Mouse (Mus musculus) heart, postnatal 10 days (tissue): ENCODE data around the gene Evi5l. TPM values are rescaled to one million over a fixed set of nuclear protein-coding genes. Genes with fewer than 3 reads are reported as not detected.

Source experiments
- DNase-seq, 2 experiments: peaks; one replicate each; pipeline ENCODE4 v3.0.0; 2021
- intact Hi-C: fragments of 180-260 bp; cut with DNase I; formaldehyde crosslinking; loops from one replicate; pipeline ENCODE4 v1.15.1; 2025
- total RNA-seq, 2 experiments: library from RNA; stranded (reverse); gene quantifications; 2 replicates each; pipeline ENCODE4 v1.2.3; 2021

The Evi5l gene
- total RNA-seq, 2 experiments from 2014 or later, result 23.6 to 24.2 TPM

GRCm38 (mm10) chr8:4258678-4259077 is 92.3 kb downstream of the Evi5l start:
- DNase-seq, result no peak
- intact Hi-C loops, result loop anchor here (2.0 to 10.0 kb wide), 2 partner anchors 118 to 634 kb away; partner anchors contain the start of genes Pcp2, Pet100 and Xab2

DNA sequence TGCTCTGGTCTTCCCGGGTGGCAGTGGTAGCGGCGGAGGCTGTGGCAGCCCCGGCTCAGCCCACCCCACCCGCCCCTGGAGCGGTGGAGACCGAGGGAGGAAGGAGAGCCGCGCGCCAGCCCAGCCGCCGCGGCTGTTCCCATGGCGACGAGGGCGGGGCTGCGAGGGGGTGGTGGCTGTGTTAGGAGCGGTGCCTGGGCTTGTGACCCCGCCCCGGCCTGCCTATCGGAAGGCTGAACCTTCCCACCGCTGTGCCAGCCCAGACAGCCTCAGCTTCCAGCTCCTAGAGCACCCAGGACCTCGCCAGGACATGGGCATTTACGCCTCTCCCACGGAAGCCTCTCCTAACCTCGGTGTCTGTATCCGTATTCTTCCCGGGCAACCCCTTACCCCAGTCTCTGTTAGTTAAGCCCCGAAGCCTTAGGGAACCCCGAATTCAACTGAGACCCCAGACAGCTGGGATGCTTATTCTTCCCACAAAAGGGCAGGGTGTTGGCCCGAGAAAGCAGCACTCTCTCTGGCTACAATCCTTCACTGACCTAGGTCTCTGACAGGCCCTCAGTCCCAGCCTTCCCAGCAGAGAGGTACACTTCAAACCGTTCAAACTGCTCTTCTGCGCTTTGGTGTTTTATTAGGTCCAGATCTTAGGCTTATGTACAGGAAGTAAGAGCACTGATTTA is 92.9 kb downstream of the Evi5l start, which contains the start of gene Ctxn1:
Ctxn1 (minus strand) TSS at position 150 of the 680 bp plus-strand sequence.
- intact Hi-C loops, result loop anchor here (2.0 to 10.0 kb wide), 2 partner anchors 118 to 634 kb away; partner anchors contain the start of genes Pcp2, Pet100 and Xab2
- peak; percentile 96 for DNase-seq

- intact Hi-C loops, result loop anchor here (2.0 to 10.0 kb wide), 2 partner anchors 119 to 635 kb away; partner anchors contain the start of genes Pcp2, Pet100 and Xab2
- no peak for DNase-seq
Observed at GRCm38 (mm10) chr8:4259805-4260170, 93.4 kb downstream of the Evi5l start.

Other genes with a start within 250 kb of the Evi5l start
- gene Cd209b, start 239.7 kb upstream of the Evi5l start, total RNA-seq, result not detected
- gene Cd209c, start 211.8 kb upstream of the Evi5l start, total RNA-seq, result not detected
- gene Cd209f, start 60.7 kb upstream of the Evi5l start, total RNA-seq, result under 1 TPM in 1 of 2 experiments, not detected in 1; 0.19 TPM
- gene Cd209g, start 32.5 kb upstream of the Evi5l start, total RNA-seq, result not detected
- gene Prr36, start 50.9 kb downstream of the Evi5l start, total RNA-seq, result under 1 TPM in 1 of 2 experiments, not detected in 1; 0.05 TPM
- under 1 TPM; 0.12 to 0.42 TPM for gene Lrrc8e, start 60.3 kb downstream of the Evi5l start, total RNA-seq
- 10 to 100 TPM; 66.6 to 74.1 TPM for gene Map2k7, start 72.2 kb downstream of the Evi5l start, total RNA-seq
- under 1 TPM in 1 of 2 experiments, not detected in 1; 0.57 TPM for gene Gm49320, start 72.3 kb downstream of the Evi5l start, total RNA-seq
- 1 to 10 TPM; 4.5 to 6.7 TPM for gene Tgfbr3l, start 81.6 kb downstream of the Evi5l start, total RNA-seq
- 10 to 100 TPM; 16.6 to 20.5 TPM for gene Snapc2, start 86.5 kb downstream of the Evi5l start, total RNA-seq
- gene Ctxn1, start 92.7 kb downstream of the Evi5l start, total RNA-seq, result 1 to 10 TPM; 4.5 to 5.6 TPM
- gene Timm44, start 109.3 kb downstream of the Evi5l start, total RNA-seq, result 100 to 1,000 TPM; 107 to 112 TPM
- 1 to 10 TPM; 4.9 to 6.3 TPM for gene Ccl25, start 158.6 kb downstream of the Evi5l start, total RNA-seq
- gene Elavl1, start 158.8 kb downstream of the Evi5l start, total RNA-seq, result 10 to 100 TPM; 71.1 to 83.2 TPM